Mouse (Mus musculus): ENCODE results near the gene Nav2. TPM values are rescaled to one million over a fixed set of nuclear protein-coding genes. Genes with fewer than 3 reads are reported as not detected.

Nav2 gene
- total RNA-seq, 2 experiments from 2014 or later, result 116 to 131 TPM

- intact Hi-C loops (cut with DNase I), result no loop called here
- no peak for DNase-seq (ENCODE audit: extremely low spot score in 1 of 2, low spot score in 2 of 2)
These were observed 291.8 kb downstream of the Nav2 start for GRCm38 (mm10) chr7:49200270-49200669.

GRCm38 (mm10) chr7:49202971-49203370 is 294.5 kb downstream of the Nav2 start:
- DNase-seq (ENCODE audit: extremely low spot score in 1 of 2, low spot score in 2 of 2), result no peak
- intact Hi-C loops (cut with DNase I), result no loop called here

GRCm38 (mm10) chr7:49204856-49205255 is 296.3 kb downstream of the Nav2 start:
- no peak for DNase-seq (ENCODE audit: extremely low spot score in 1 of 2, low spot score in 2 of 2)
- intact Hi-C loops (cut with DNase I), result no loop called here

GRCm38 (mm10) chr7:49205551-49205950 is 297.0 kb downstream of the Nav2 start:
- DNase-seq (ENCODE audit: extremely low spot score in 1 of 2, low spot score in 2 of 2), result no peak
- intact Hi-C loops (cut with DNase I), result no loop called here

GRCm38 (mm10) chr7:49206775-49207676 is 298.5 kb downstream of the Nav2 start:
- intact Hi-C loops (cut with DNase I), result no loop called here
- DNase-seq (ENCODE audit: extremely low spot score in 1 of 2, low spot score in 2 of 2), result no peak

- intact Hi-C loops (cut with DNase I), result no loop called here
These were observed 301.0 kb downstream of the Nav2 start for GRCm38 (mm10) chr7:49209526-49209925.

GRCm38 (mm10) chr7:49210721-49211120 is 302.2 kb downstream of the Nav2 start:
- intact Hi-C loops (cut with DNase I), result no loop called here
- no peak for DNase-seq (ENCODE audit: extremely low spot score in 1 of 2, low spot score in 2 of 2)

More at GRCm38 (mm10) chr7:49209526-49209925, 301.0 kb downstream of the Nav2 start:
- DNase-seq (ENCODE audit: extremely low spot score in 1 of 2, low spot score in 2 of 2), result peak in 1 of 2 experiments; percentile 76

GRCm38 (mm10) chr7:49213011-49213410 is 304.5 kb downstream of the Nav2 start:
- no peak for DNase-seq (ENCODE audit: extremely low spot score in 1 of 2, low spot score in 2 of 2)
- intact Hi-C loops (cut with DNase I), result no loop called here

GRCm38 (mm10) chr7:49217786-49218185 is 309.3 kb downstream of the Nav2 start:
- no peak for DNase-seq (ENCODE audit: extremely low spot score in 1 of 2, low spot score in 2 of 2)
- intact Hi-C loops (cut with DNase I), result no loop called here

GRCm38 (mm10) chr7:49225741-49226140 is 317.2 kb downstream of the Nav2 start:
- no peak for DNase-seq (ENCODE audit: extremely low spot score in 1 of 2, low spot score in 2 of 2)
- intact Hi-C loops (cut with DNase I), result no loop called here

GRCm38 (mm10) chr7:49232969-49233368 is 324.5 kb downstream of the Nav2 start:
- DNase-seq (ENCODE audit: extremely low spot score in 1 of 2, low spot score in 2 of 2), result no peak
- intact Hi-C loops (cut with DNase I), result no loop called here

GRCm38 (mm10) chr7:49234288-49234687 is 325.8 kb downstream of the Nav2 start:
- DNase-seq (ENCODE audit: extremely low spot score in 1 of 2, low spot score in 2 of 2), result no peak
- intact Hi-C loops (cut with DNase I), result no loop called here

GRCm38 (mm10) chr7:49235271-49235681 is 326.8 kb downstream of the Nav2 start:
- intact Hi-C loops (cut with DNase I), result no loop called here

GRCm38 (mm10) chr7:49235821-49236220 is 327.3 kb downstream of the Nav2 start:
- intact Hi-C loops (cut with DNase I), result no loop called here

More at GRCm38 (mm10) chr7:49235271-49235681, 326.8 kb downstream of the Nav2 start:
- DNase-seq (ENCODE audit: extremely low spot score in 1 of 2, low spot score in 2 of 2), result no peak

GRCm38 (mm10) chr7:49240461-49240860 is 331.9 kb downstream of the Nav2 start:
- intact Hi-C loops (cut with DNase I), result no loop called here
- DNase-seq (ENCODE audit: extremely low spot score in 1 of 2, low spot score in 2 of 2), result no peak

More at GRCm38 (mm10) chr7:49235821-49236220, 327.3 kb downstream of the Nav2 start:
- DNase-seq (ENCODE audit: extremely low spot score in 1 of 2, low spot score in 2 of 2), result no peak

- intact Hi-C loops (cut with DNase I), result no loop called here
- no peak for DNase-seq (ENCODE audit: extremely low spot score in 1 of 2, low spot score in 2 of 2)
These were observed 332.8 kb downstream of the Nav2 start for GRCm38 (mm10) chr7:49241229-49241751.

- DNase-seq (ENCODE audit: extremely low spot score in 1 of 2, low spot score in 2 of 2), result no peak
- intact Hi-C loops (cut with DNase I), result no loop called here
These were observed 333.7 kb downstream of the Nav2 start for GRCm38 (mm10) chr7:49242261-49242660.

GRCm38 (mm10) chr7:49243079-49243478 is 334.6 kb downstream of the Nav2 start:
- DNase-seq (ENCODE audit: extremely low spot score in 1 of 2, low spot score in 2 of 2), result no peak
- intact Hi-C loops (cut with DNase I), result no loop called here

GRCm38 (mm10) chr7:49245537-49246239 is 337.2 kb downstream of the Nav2 start:
- intact Hi-C loops (cut with DNase I), result loop anchor here (2.0 to 5.0 kb wide), 3 partner anchors 57 to 113 kb away; no protein-coding TSS in a partner anchor
- DNase-seq (ENCODE audit: extremely low spot score in 1 of 2, low spot score in 2 of 2), result peak; percentile 90 to 98
